Mouse (Mus musculus) kidney, adult 2 months (tissue): ENCODE results near the gene Rnasel.

ENCODE experiments used
- CTCF ChIP-seq: fragments of 200-500 bp; conservative IDR thresholded peaks from 2 replicates; pipeline ENCODE4 v1.5.1; 2011; ENCODE audit warnings: low read depth, mild to moderate bottlenecking, control low read depth, low read length, moderate library complexity, mixed read lengths; ENCODE audit not compliant: insufficient read depth, insufficient read length
- POLR2A ChIP-seq: fragments of 200-500 bp; IDR thresholded peaks from one replicate; pipeline ENCODE4 v1.6.1; 2011; ENCODE audit warnings: low read depth, low read length, control low read depth

- TF ChIP-seq CTCF (no peak), POLR2A (no peak)
Observed at GRCm38 (mm10) chr1:153802691-153803090, 53.5 kb downstream of the Rnasel start.
